Mouse (Mus musculus): ENCODE data around the gene Gm11563. TPM values are rescaled to one million over a fixed set of nuclear protein-coding genes. Genes with fewer than 3 reads are reported as not detected.
"Not testable (repeated sequence)": the region's sequence is repeated elsewhere in the genome, so short reads cannot be mapped to it uniquely, and the experiment has no call there.

The Gm11563 gene
- polyA plus RNA-seq, 1 experiment from 2014 or later, result not detected

DNA sequence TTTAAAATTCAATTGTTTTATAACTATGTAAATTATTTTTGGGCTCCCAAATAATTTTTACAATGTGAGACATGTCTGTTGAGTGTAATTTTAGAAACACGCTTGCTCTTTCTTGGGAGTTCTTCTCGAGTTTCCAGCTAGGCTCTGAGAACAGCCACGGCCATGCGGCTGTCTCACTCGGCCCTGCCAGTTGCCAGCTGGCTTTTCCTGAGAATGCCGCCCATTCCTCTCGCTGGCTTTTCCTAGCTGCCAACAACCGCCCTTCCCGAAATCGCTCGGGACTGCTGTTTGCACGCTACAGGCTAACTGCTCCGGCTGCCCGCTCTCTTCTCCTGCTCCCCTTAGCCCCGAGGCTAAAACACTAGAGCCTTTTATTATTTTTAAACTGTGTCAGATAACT lies 12.3 kb downstream of the Gm11563 start:
- Histone ChIP-seq H3K4me1 (replicated peaks; ENCODE audit: control insufficient read depth, insufficient read depth, low read length) (no peaks in the 10 kb centered on the region), H3K4me2 (ENCODE audit: low read depth, low read length, severe bottlenecking) (no peak overlapping the region), H3K27me3 (ENCODE audit: control insufficient read depth, insufficient read depth, low read length) (no peaks in the 10 kb centered on the region), H3K9ac (ENCODE audit: low read length) (no peak overlapping the region), H3K27ac (ENCODE audit: low read depth, low read length) (no peak overlapping the region), H3K4me3 (ENCODE audit: low read depth, low read length) (no peak overlapping the region), H3K9me3 (ENCODE audit: control insufficient read depth, low read length) (no peaks in the 10 kb centered on the region), H3K36me3 (ENCODE audit: control insufficient read depth, insufficient read depth, low read length) (no peaks in the 10 kb centered on the region)
- ATAC-seq (replicated peaks; ENCODE audit: low FRiP score), result no peak
- no peak for DNase-seq (ENCODE audit: low spot score)
- 89% methylated on average over 15 of the region's 15 CpGs for WGBS

DNA sequence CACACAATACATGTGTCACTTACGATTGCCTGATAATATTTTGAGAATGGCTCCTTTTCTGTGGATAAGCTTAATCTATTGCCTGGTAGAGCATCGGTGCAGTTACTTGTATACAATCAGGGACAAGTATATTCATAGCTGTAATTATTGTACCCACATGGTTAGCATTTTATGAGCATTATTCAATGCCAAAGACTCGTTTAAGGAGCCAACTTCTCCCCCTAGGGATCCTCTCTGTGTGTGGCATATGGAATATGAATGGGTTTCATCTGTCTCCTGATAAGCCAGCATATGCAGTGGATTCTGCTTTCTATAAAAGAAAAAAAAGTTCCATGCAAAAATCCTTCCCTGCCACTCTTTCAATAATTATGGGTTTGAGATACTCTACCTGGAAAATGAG lies 14.4 kb downstream of the Gm11563 start:
- Histone ChIP-seq H3K4me3 (ENCODE audit: low read depth, low read length) (no peak overlapping the region), H3K4me1 (replicated peaks; ENCODE audit: control insufficient read depth, insufficient read depth, low read length) (no peaks in the 10 kb centered on the region), H3K4me2 (ENCODE audit: low read depth, low read length, severe bottlenecking) (no peak overlapping the region), H3K27ac (ENCODE audit: low read depth, low read length) (no peak overlapping the region), H3K9me3 (ENCODE audit: control insufficient read depth, low read length) (no peaks in the 10 kb centered on the region), H3K9ac (ENCODE audit: low read length) (no peak overlapping the region), H3K27me3 (ENCODE audit: control insufficient read depth, insufficient read depth, low read length) (no peaks in the 10 kb centered on the region), H3K36me3 (ENCODE audit: control insufficient read depth, insufficient read depth, low read length) (no peaks in the 10 kb centered on the region)
- no peak for DNase-seq (ENCODE audit: low spot score)
- ATAC-seq (replicated peaks; ENCODE audit: low FRiP score), result no peak
- WGBS, result 76% methylated on average over 3 of the region's 3 CpGs

DNA sequence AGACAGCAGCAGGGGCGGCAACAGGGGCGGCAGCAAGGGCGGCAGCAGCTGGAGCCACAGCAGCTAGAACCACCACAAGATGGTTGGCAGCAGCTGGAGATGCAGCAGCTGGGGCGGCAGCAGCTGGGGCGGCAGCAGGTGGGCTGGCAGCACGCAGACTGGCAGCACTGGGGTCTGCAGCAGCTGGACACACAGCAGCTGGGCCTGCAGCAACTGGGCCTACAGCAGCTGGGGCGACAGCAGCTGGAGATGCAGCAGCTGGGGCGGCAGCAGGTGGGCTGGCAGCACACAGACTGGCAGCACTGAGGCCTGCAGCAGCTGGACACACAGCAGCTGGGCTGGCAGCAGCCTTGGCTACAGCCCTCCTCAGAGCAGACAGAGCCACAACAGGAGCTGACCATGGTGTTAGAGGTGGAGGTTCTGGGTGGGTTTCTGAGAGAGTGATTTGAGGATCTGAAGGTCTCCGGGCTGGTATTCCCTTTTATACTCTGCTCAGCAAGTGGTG lies 15.1 kb downstream of the Gm11563 start, which contains the start of gene Krtap4-7:
Gene Krtap4-7, minus strand, starts transcription at position 455 of the 505 bp plus-strand sequence.
- 85% methylated on average over 9 of the region's 9 CpGs for WGBS
- H3K27ac ChIP-seq (ENCODE audit: low read depth, low read length), result not testable (repeated sequence)

DNA sequence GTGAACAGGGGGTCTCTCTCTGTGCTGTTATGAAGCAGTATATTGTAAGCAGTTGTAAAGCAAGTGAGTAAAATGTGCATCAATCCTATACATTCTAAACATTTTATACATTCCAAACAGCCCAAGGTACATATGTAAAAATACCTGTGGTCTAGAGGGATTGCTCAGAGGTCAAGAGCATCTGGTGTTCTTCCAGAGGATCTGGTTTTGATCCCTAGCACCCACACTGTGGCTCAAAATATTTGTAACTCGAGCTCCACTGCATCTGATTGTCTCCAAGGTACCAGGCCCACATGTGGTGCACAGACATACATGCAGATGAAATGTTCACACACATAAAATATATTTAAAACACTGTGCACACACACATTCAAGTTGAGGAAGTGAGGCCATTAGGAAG lies 17.8 kb downstream of the Gm11563 start:
- WGBS, result 53% methylated on average over 1 of the region's 1 CpGs

More for the DNA sequence above, 15.1 kb downstream of the Gm11563 start, which contains the start of gene Krtap4-7:
- not testable (repeated sequence) for H3K9me3 ChIP-seq (ENCODE audit: control insufficient read depth, low read length); H3K4me2 ChIP-seq (ENCODE audit: low read depth, low read length, severe bottlenecking); H3K4me3 ChIP-seq (ENCODE audit: low read depth, low read length); H3K4me1 ChIP-seq (replicated peaks; ENCODE audit: control insufficient read depth, insufficient read depth, low read length); H3K9ac ChIP-seq (ENCODE audit: low read length); H3K36me3 ChIP-seq (ENCODE audit: control insufficient read depth, insufficient read depth, low read length); ATAC-seq (replicated peaks; ENCODE audit: low FRiP score); H3K27me3 ChIP-seq (ENCODE audit: control insufficient read depth, insufficient read depth, low read length); DNase-seq (ENCODE audit: low spot score)

DNA sequence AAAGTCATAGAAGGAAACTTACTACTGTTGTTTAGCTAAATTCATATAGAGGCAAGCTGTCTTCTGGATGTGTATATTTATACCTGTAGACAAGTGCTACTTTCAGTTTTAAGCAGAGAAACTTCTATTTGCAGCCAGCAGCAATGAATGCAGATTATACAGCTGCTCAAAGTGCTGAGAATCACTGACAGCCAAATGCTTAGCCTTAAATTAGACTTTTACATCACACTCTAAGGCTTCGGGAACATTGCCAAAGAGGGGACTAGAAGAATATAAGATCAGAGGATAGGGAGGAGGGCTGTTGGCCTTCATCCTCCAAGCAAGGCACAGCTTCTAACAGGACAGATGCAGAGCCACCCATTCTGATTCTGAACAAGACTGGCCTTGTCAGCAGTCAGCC lies 21.7 kb downstream of the Gm11563 start:
- 73% methylated on average over 1 of the region's 1 CpGs for WGBS
- no peak overlapping the region for H3K4me3 ChIP-seq (ENCODE audit: low read depth, low read length)

More for the DNA sequence above, 17.8 kb downstream of the Gm11563 start:
- Histone ChIP-seq H3K4me3 (ENCODE audit: low read depth, low read length) (no peak overlapping the region), H3K9me3 (ENCODE audit: control insufficient read depth, low read length) (no peaks in the 10 kb centered on the region), H3K27me3 (ENCODE audit: control insufficient read depth, insufficient read depth, low read length) (no peaks in the 10 kb centered on the region), H3K36me3 (ENCODE audit: control insufficient read depth, insufficient read depth, low read length) (no peaks in the 10 kb centered on the region), H3K9ac (ENCODE audit: low read length) (no peak overlapping the region), H3K4me1 (replicated peaks; ENCODE audit: control insufficient read depth, insufficient read depth, low read length) (no peaks in the 10 kb centered on the region), H3K27ac (ENCODE audit: low read depth, low read length) (no peak overlapping the region), H3K4me2 (ENCODE audit: low read depth, low read length, severe bottlenecking) (no peak overlapping the region)
- DNase-seq (ENCODE audit: low spot score) (no peak), ATAC-seq (replicated peaks; ENCODE audit: low FRiP score) (no peak)

DNA sequence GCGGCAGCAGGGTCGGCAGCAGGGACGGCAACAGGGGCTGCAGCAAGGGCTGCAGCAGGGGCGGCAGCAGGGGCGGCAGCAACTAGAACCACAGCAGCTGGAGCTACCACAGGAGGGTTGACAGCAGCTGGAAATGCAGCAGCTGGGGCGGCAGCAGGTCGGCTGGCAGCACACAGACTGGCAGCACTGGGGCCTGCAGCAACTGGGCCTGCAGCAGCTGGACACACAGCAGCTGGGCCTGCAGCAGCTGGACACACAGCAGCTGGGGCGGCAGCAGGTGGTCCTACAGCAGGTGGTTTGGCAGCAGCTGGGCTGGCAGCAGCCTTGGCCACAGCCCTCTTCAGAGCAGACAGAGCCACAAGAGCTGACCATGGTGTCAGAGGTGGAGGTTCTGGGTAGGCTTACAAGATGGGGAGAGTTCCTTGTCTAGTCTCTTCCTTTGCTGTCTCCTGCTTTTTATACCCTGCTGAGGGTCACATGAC lies 24.1 kb downstream of the Gm11563 start, which contains the start of gene Krtap4-2:
Gene Krtap4-2, minus strand, starts transcription at position 432 of the 482 bp plus-strand sequence.
- no peak for DNase-seq (ENCODE audit: low spot score)
- Histone ChIP-seq H3K9ac (ENCODE audit: low read length) (no peak within 1 kb of the TSS), H3K4me2 (ENCODE audit: low read depth, low read length, severe bottlenecking) (no peak within 1 kb of the TSS), H3K4me3 (ENCODE audit: low read depth, low read length) (no peak within 1 kb of the TSS), H3K9me3 (ENCODE audit: control insufficient read depth, low read length) (no peaks in the 10 kb centered on the region), H3K27ac (ENCODE audit: low read depth, low read length) (no peak within 1 kb of the TSS), H3K36me3 (ENCODE audit: control insufficient read depth, insufficient read depth, low read length) (no peaks in the 10 kb centered on the region), H3K4me1 (replicated peaks; ENCODE audit: control insufficient read depth, insufficient read depth, low read length) (no peaks in the 10 kb centered on the region), H3K27me3 (ENCODE audit: control insufficient read depth, insufficient read depth, low read length) (no peaks in the 10 kb centered on the region)
- 30% methylated on average over 7 of the region's 8 CpGs for WGBS
- ATAC-seq (replicated peaks; ENCODE audit: low FRiP score), result no peak

More for the DNA sequence above, 21.7 kb downstream of the Gm11563 start:
- H3K4me2 ChIP-seq (ENCODE audit: low read depth, low read length, severe bottlenecking), result no peak overlapping the region
- H3K36me3 ChIP-seq (ENCODE audit: control insufficient read depth, insufficient read depth, low read length), result no peaks in the 10 kb centered on the region
- no peaks in the 10 kb centered on the region for H3K9me3 ChIP-seq (ENCODE audit: control insufficient read depth, low read length)
- H3K9ac ChIP-seq (ENCODE audit: low read length), result no peak overlapping the region
- no peaks in the 10 kb centered on the region for H3K27me3 ChIP-seq (ENCODE audit: control insufficient read depth, insufficient read depth, low read length)
- H3K27ac ChIP-seq (ENCODE audit: low read depth, low read length), result no peak overlapping the region
- ATAC-seq (replicated peaks; ENCODE audit: low FRiP score) (no peak), DNase-seq (ENCODE audit: low spot score) (no peak)
- H3K4me1 ChIP-seq (replicated peaks; ENCODE audit: control insufficient read depth, insufficient read depth, low read length), result no peaks in the 10 kb centered on the region

DNA sequence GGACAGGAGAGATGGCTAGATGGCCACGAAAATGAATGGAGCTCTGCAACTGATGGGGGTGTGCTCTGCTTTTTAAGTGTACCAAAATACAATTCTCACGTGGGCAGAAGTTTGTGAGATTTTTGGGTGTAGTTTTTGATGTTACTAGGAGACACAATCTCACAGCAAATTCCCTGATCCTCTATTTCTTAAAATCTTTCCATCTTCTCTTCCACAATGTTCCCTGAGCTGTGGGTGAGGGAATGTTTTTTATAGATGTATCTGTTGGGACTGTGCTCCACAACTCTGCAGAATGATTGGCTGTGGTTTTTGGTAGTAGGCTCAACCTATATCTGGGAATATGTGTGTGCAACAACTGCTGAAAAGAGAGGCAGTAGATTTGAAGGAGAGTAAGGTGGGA lies 25.5 kb downstream of the Gm11563 start:
- Histone ChIP-seq H3K4me3 (ENCODE audit: low read depth, low read length) (no peak overlapping the region), H3K4me1 (replicated peaks; ENCODE audit: control insufficient read depth, insufficient read depth, low read length) (no peaks in the 10 kb centered on the region), H3K9ac (ENCODE audit: low read length) (no peak overlapping the region), H3K9me3 (ENCODE audit: control insufficient read depth, low read length) (no peaks in the 10 kb centered on the region), H3K4me2 (ENCODE audit: low read depth, low read length, severe bottlenecking) (no peak overlapping the region), H3K36me3 (ENCODE audit: control insufficient read depth, insufficient read depth, low read length) (no peaks in the 10 kb centered on the region), H3K27me3 (ENCODE audit: control insufficient read depth, insufficient read depth, low read length) (no peaks in the 10 kb centered on the region), H3K27ac (ENCODE audit: low read depth, low read length) (no peak overlapping the region)
- no peak for ATAC-seq (replicated peaks; ENCODE audit: low FRiP score)
- WGBS, result 74% methylated on average over 2 of the region's 2 CpGs
- no peak for DNase-seq (ENCODE audit: low spot score)

DNA sequence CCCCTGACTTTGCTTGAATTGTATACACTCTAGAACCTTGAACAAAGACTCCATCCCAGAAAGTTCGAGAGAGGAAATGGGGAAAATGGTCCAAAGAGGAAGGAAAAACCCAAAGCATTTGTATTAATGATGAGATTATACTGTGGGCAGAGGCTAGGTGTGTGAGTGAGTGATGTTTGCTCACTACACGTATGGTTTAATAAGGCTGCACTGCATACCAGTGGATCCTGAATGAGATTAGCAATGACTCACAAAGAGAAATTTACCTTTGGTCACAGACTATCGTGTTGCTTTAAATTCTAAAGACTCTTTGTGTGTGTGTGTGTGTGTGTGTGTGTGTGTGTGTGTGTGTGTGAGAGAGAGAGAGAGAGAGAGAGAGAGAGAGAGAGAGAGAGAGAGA lies 27.9 kb downstream of the Gm11563 start:
- DNase-seq (ENCODE audit: low spot score) (no peak), ATAC-seq (replicated peaks; ENCODE audit: low FRiP score) (no peak)
- 75% methylated on average over 3 of the region's 3 CpGs for WGBS
- no peaks in the 10 kb centered on the region for H3K9me3 ChIP-seq (ENCODE audit: control insufficient read depth, low read length)
- no peak overlapping the region for H3K9ac ChIP-seq (ENCODE audit: low read length)
- no peak overlapping the region for H3K27ac ChIP-seq (ENCODE audit: low read depth, low read length)
- no peaks in the 10 kb centered on the region for H3K27me3 ChIP-seq (ENCODE audit: control insufficient read depth, insufficient read depth, low read length)
- H3K4me1 ChIP-seq (replicated peaks; ENCODE audit: control insufficient read depth, insufficient read depth, low read length), result no peaks in the 10 kb centered on the region
- no peak overlapping the region for H3K4me3 ChIP-seq (ENCODE audit: low read depth, low read length)
- no peak overlapping the region for H3K4me2 ChIP-seq (ENCODE audit: low read depth, low read length, severe bottlenecking)
- H3K36me3 ChIP-seq (ENCODE audit: control insufficient read depth, insufficient read depth, low read length), result no peaks in the 10 kb centered on the region

DNA sequence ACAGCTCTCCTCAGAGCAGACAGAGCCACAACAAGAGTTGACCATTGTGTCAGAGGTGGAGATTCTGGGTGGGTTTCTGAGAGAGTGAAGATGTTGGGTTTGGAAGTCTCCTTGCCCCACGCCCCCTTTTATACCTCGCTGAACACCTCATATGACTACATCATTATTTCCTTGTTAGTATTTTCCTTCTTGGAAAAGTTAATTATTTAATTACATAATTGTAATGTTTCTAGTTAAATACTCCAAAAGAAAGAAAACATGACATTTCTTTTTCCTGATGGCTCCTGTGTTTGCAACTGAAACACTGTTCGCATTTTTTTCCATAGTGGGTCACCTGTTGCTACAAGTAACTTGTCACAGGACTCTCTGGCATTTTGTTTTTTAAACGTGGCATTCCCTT lies 30.6 kb downstream of the Gm11563 start, which contains the start of gene Krtap4-1:
Gene Krtap4-1, minus strand, starts transcription at position 101 of the 400 bp plus-strand sequence.
- Histone ChIP-seq H3K4me2 (ENCODE audit: low read depth, low read length, severe bottlenecking) (no peak within 1 kb of the TSS), H3K4me3 (ENCODE audit: low read depth, low read length) (no peak within 1 kb of the TSS), H3K4me1 (replicated peaks; ENCODE audit: control insufficient read depth, insufficient read depth, low read length) (no peaks in the 10 kb centered on the region), H3K9ac (ENCODE audit: low read length) (no peak within 1 kb of the TSS), H3K27ac (ENCODE audit: low read depth, low read length) (no peak within 1 kb of the TSS), H3K27me3 (ENCODE audit: control insufficient read depth, insufficient read depth, low read length) (no peaks in the 10 kb centered on the region), H3K9me3 (ENCODE audit: control insufficient read depth, low read length) (no peaks in the 10 kb centered on the region), H3K36me3 (ENCODE audit: control insufficient read depth, insufficient read depth, low read length) (no peaks in the 10 kb centered on the region)
- DNase-seq (ENCODE audit: low spot score), result no peak
- no peak for ATAC-seq (replicated peaks; ENCODE audit: low FRiP score)
- 82% methylated on average over 4 of the region's 4 CpGs for WGBS
